Mouse (Mus musculus): ENCODE results near the gene Aup1.

DNA sequence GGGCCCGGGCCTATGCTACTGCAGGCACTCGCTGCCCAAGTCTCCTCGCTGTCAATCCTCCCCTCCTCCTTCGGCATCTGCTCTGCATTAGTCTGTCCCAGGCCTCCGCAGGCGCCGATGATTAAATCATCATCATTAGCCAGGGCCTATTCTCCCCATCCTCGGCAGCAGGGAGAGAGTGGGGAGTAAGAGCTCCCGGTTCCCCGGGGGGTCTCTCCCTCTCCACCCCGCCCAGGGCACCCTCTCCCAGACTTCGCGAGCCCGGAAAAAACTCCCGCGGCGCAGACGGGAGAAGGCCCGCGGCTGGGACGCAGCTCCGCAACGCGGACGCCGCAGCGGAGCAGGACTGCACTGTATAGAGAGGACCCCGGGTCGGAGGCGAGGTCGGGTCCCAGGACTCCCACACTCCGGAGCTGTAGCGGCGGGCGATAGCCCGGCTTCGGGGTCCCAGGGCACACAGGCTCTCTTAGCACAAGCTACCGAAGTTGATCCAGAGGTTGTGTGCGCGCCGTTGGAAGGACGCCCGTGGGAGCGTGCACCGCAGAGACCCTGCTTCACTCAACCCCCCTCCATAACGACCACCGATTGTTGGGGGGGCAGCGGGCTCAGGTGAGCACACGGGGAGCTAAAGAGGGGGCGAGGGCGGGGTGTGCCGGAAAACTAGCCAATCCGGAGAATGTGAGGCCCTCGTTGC is 23.5 kb downstream of the Aup1 start, which contains the start of gene Pcgf1:
- TF ChIP-seq POLR2A (IDR thresholded peaks at IDR 0.05; ENCODE audit: control insufficient read depth, extremely low read depth, insufficient read depth, low read length, poor library complexity) (no peak), CTCF (IDR thresholded peaks at IDR 0.05; ENCODE audit: borderline replicate concordance, control insufficient read depth, extremely low read depth, insufficient read depth, low read length, poor library complexity) (no peak)
